ENCODE assay signal across 18 mouse cellular contexts in the genomic region with DNA sequence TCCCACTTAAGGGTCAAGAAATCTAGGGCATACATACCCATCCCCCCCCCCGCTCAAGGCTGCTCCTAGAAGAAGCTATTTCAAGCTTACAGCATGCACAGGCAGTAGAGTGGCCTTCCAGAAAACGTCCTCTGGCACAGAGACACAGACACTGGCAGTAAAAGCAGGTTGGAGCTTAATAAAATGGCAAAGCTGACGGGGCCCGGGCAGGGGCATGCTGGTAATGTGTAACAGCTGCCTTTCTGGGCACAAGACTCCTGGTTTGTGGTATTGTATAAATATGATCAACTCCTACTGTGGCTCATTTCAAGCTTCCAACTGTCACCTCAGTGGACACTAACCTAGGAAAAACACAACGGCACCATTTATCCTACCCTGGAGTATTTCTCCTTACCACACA. TPM values are rescaled to one million over a fixed set of nuclear protein-coding genes. Genes with fewer than 3 reads are reported as not detected.
A peak's percentile ranks its signal among the peaks of the same experiment; 100 is the strongest.
DNase-seq lines count a peak whose midpoint lies in the region; TF ChIP-seq lines count a peak whose summit lies in the region.
"Had no signal": no experiment of that assay in that cellular context is flagged by ENCODE, and none has a peak within 500 bp of the region (broad histone marks: within the 10 kb centered on the region; RNA-seq: fewer than 3 reads in every experiment).

No protein-coding gene starts in this region.

- no peak for TF ChIP-seq CTCF in layer of hippocampus, adult 2 months (conservative IDR thresholded peaks at IDR 0.05)

- no peak overlapping the region for H3K27ac ChIP-seq in layer of hippocampus, adult 2 months
- H3K27ac ChIP-seq: embryonic facial prominence, embryonic 12.5 days; forebrain, embryonic 10.5 days; intestine, embryonic 15.5 days; kidney, embryonic 15.5 days; left cerebral cortex, adult 2 months; limb, embryonic 15.5 days; midbrain, embryonic 12.5 days had no signal

- DNase-seq in layer of hippocampus, postnatal 10 days (ENCODE audit: low spot score in 2 of 2), result peak; percentile 19 to 37
- no peak for DNase-seq in layer of hippocampus, adult 2 months (ENCODE audit: low spot score in 2 of 2)
- DNase-seq in cerebellum, adult 11-12 months, result peak; percentile 79
- DNase-seq in cerebellum, postnatal 10 days, result peak; percentile 88 to 90
- peak; percentile 47 for DNase-seq in skeletal muscle tissue, adult 2 months (ENCODE audit: low read depth, low spot score)
- DNase-seq in adrenal gland, adult 2 months, result no peak
- no peak for DNase-seq in lung, postnatal 14 days
- DNase-seq: adrenal gland, postnatal 36 days; liver, postnatal 0 days; lung, postnatal 36 days had no signal

- H3K4me3 ChIP-seq in layer of hippocampus, adult 2 months, result no peak overlapping the region
- H3K4me3 ChIP-seq: embryonic facial prominence, embryonic 12.5 days; forebrain, embryonic 10.5 days; intestine, embryonic 15.5 days; kidney, embryonic 15.5 days; left cerebral cortex, adult 2 months; limb, embryonic 15.5 days; midbrain, embryonic 12.5 days had no signal

RNA-seq across cellular contexts. Expression of gene Reln, which starts 42.2 kb away (rescaled TPM):
- total RNA-seq in layer of hippocampus, postnatal 10 days (2021), result 100 to 1,000 TPM; 112 to 124 TPM
- total RNA-seq in layer of hippocampus, adult 2 months (2021), result 10 to 100 TPM; 47.1 to 48.7 TPM
- 1 to 10 TPM; 1.5 to 2.3 TPM for total RNA-seq in adrenal gland, adult 2 months (2021)
- polyA plus RNA-seq in adrenal gland, adult 2 months (2012; rRNA removed), result 0.88 and 2.0 TPM in 2 replicates
- total RNA-seq: MEL had no signal

Comparison
In these comparisons a context has a peak if more than half of its experiments do, and no peak if none do; other contexts are left out.
1. DNase-seq: peak in layer of hippocampus, postnatal 10 days (2 of 2), cerebellum, adult 11-12 months (single experiment), cerebellum, postnatal 10 days (2 of 2) and skeletal muscle tissue, adult 2 months (single experiment); none in layer of hippocampus, adult 2 months (0 of 2), adrenal gland, adult 2 months (single experiment) and lung, postnatal 14 days (single experiment).
2. RNA of gene Reln, which starts 42.2 kb away (total RNA-seq): 112 to 124 TPM in layer of hippocampus, postnatal 10 days and 47.1 to 48.7 TPM in layer of hippocampus, adult 2 months; 1.5 to 2.3 TPM in adrenal gland, adult 2 months; every median in the first group is over 10 times any median in the second.